Mouse (Mus musculus): ENCODE data around the gene Hoxc9.

GRCm38 (mm10) chr15:102999955-103000354 is 23.7 kb downstream of the Hoxc9 start:
- no peak for TF ChIP-seq ZNF384 (IDR thresholded peaks at IDR 0.05; ENCODE audit: low read depth, low read length)
- no peak for TF ChIP-seq MAFK (IDR thresholded peaks at IDR 0.05; ENCODE audit: insufficient read depth, low read depth, low read length)
- TF ChIP-seq ZC3H11A (IDR thresholded peaks at IDR 0.05; ENCODE audit: borderline replicate concordance, low read depth, low read length), result no peak

Data from ES-E14 (cell line).